Mouse (Mus musculus): ENCODE measurements at regions not wholly inside any gene's neighbourhood (a gene's known extent, or its start where the extent isn't known, plus 50 kb on each side); places are given as distances from the start of the nearest gene placed in this dataset.

- no peak for TF ChIP-seq CTCF (IDR thresholded peaks at IDR 0.05; ENCODE audit: borderline replicate concordance, insufficient read depth, low read depth, low read length)
- no peak for TF ChIP-seq POLR2A (IDR thresholded peaks at IDR 0.05; ENCODE audit: borderline replicate concordance, insufficient read depth, low read length)
These were observed 86.3 kb downstream of the D16Ertd472e start for GRCm38 (mm10) chr16:78490245-78490644.
